Mouse (Mus musculus) megakaryocyte-erythroid progenitor cell, adult 5-6 weeks (primary cell): ENCODE measurements around the gene Rom1. TPM values are rescaled to one million over a fixed set of nuclear protein-coding genes. Genes with fewer than 3 reads are reported as not detected.
"Not testable (repeated sequence)": the region's sequence is repeated elsewhere in the genome, so short reads cannot be mapped to it uniquely, and the experiment has no call there.

ENCODE experiments used
- ATAC-seq: replicated peaks from 2 replicates; pipeline ENCODE4 v1.8.0; 2016; ENCODE audit warnings: mild to moderate bottlenecking, inconsistent platforms; ENCODE audit not compliant: severe bottlenecking, poor library complexity, low FRiP score, low TSS enrichment
- total RNA-seq, 2 experiments: library from RNA; stranded (forward) in 1 of 2; stranded (reverse) in 1 of 2; fragments of 200-1000, 215-1000 nt in 1 of 2; fragments of >200 nt in 1 of 2; fragmentation: Nextera tagmentation in 1 of 2; gene quantifications; 2 replicates each; pipeline ENCODE4 v1.2.3; 2014 to 2017

The Rom1 gene
- total RNA-seq (2014; fragmentation: Nextera tagmentation) (4.6 and 6.2 TPM in 2 replicates), total RNA-seq (2017) (0.75 and 4.3 TPM in 2 replicates)

- ATAC-seq = peak; percentile 36
Observed at GRCm38 (mm10) chr19:8929224-8930088, at the start of gene Rom1, which contains the start of gene Eml3. Gene Rom1 (minus strand): TSS chr19:8929356. Gene Eml3 (plus strand): TSS chr19:8929552.

- ATAC-seq = peak; percentile 66
Observed at GRCm38 (mm10) chr19:8976535-8976934, 47.4 kb upstream of the Rom1 start.

GRCm38 (mm10) chr19:8975491-8975890 lies 46.3 kb upstream of the Rom1 start:
- no peak for ATAC-seq

- no peak for ATAC-seq
Observed at GRCm38 (mm10) chr19:8974638-8975037, 45.5 kb upstream of the Rom1 start.

- ATAC-seq = not testable (repeated sequence)
Observed at GRCm38 (mm10) chr19:8972491-8972890, 43.3 kb upstream of the Rom1 start.

GRCm38 (mm10) chr19:8967893-8968292 lies 38.7 kb upstream of the Rom1 start:
- ATAC-seq = no peak

- ATAC-seq = peak; percentile 6; the same call in 1 of the 2 replicates
Observed at GRCm38 (mm10) chr19:8967373-8967743, 38.2 kb upstream of the Rom1 start.

- peak; percentile 93 for ATAC-seq
Observed at GRCm38 (mm10) chr19:8966590-8967372, 37.6 kb upstream of the Rom1 start, which contains the start of gene Eef1g. Gene Eef1g (plus strand): TSS chr19:8967041.

GRCm38 (mm10) chr19:8966198-8966589 lies 37.0 kb upstream of the Rom1 start:
- ATAC-seq = no peak

GRCm38 (mm10) chr19:8965771-8966170 lies 36.6 kb upstream of the Rom1 start:
- no peak for ATAC-seq

GRCm38 (mm10) chr19:8965075-8965474 lies 35.9 kb upstream of the Rom1 start:
- ATAC-seq = no peak

- ATAC-seq = no peak
Observed at GRCm38 (mm10) chr19:8962256-8962655, 33.1 kb upstream of the Rom1 start.

GRCm38 (mm10) chr19:8954171-8954570 lies 25.0 kb upstream of the Rom1 start:
- no peak for ATAC-seq

- ATAC-seq = peak; percentile 94
Observed at GRCm38 (mm10) chr19:8953135-8954039, 24.2 kb upstream of the Rom1 start, which contains the start of gene Tut1. Gene Tut1 (plus strand): TSS chr19:8953847.

- ATAC-seq = no peak
Observed at GRCm38 (mm10) chr19:8952241-8952640, 23.1 kb upstream of the Rom1 start.

- no peak for ATAC-seq
Observed at GRCm38 (mm10) chr19:8950190-8950589, 21.0 kb upstream of the Rom1 start.

GRCm38 (mm10) chr19:8946929-8947328 lies 17.8 kb upstream of the Rom1 start:
- peak; percentile 32; the same call in 1 of the 2 replicates for ATAC-seq

- ATAC-seq = no peak
Observed at GRCm38 (mm10) chr19:8945251-8945650, 16.1 kb upstream of the Rom1 start.

- ATAC-seq = no peak
Observed at GRCm38 (mm10) chr19:8944750-8945149, 15.6 kb upstream of the Rom1 start.
